Mouse (Mus musculus) frontal cortex, postnatal 36 days (tissue): ENCODE measurements around the gene C130050O18Rik.

ENCODE experiments used
- DNase-seq, 2 experiments: peaks; one replicate each; pipeline ENCODE4 v3.0.0; 2022; ENCODE audit warnings: low spot score in 2 of 2

C130050O18Rik gene

DNA sequence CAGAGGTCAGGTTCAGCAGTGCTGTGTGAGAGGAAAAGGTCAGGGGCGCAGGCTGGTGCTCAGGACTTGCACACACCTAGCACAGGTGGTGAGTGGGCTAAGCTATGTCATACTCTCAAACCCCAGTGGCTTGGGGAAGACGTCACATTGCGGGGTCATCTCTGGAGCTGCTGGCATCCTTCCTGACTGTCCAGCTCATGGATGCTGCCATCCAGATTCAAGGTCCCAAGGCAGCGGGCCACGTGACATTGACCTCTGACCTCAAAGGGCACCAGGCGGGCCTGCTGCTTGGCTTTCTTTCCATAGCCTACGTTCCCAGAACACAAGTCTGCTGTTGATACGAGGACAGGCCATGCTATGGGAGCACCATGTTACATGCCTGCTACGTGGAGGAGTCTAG is 21.9 kb downstream of the C130050O18Rik start:
- no peak for DNase-seq

DNA sequence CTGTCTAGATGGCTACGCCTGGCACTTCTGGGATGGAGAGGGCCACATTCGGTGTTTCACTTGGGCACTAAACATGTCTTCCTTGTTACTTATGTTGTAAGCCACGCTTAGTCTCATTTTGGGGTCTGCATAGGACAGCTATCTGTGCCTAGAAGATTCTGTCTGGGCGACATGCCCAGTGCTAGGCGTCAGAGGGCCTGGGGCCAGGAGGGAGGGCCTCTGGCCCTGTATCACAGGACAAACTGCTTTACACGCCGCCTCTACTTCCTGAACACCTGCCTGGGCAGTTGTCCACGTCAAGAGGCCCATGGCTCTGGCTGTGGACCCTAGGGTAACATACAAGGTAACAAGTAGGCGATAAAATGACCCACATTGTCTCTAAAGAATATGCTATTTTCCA is 22.9 kb downstream of the C130050O18Rik start:
- DNase-seq, result no peak

DNA sequence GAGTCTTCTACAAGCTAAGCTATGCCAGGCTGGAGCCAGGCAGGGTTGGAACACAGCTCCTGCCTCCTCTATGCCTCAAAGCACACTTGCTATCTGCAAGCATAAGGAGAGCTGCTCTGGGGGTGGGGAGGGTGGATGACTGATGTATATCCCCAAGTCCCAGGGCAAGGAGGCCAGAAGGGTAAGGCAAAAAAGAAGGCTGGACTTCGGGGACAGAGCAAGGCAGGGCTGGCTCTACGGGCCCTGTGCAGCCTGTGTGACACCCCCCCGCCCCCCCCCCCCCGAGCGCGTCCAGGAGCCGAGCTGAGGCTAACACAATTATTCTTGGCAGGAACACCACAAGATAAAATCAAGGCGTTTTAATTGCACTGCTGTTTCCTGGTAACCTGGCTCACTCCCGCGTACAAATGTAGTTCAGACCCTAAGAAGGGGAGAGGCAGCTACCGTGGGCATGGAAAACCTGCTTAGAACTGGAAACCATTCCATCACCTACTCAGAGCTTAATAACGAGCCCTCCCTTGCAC is 24.8 kb downstream of the C130050O18Rik start:
- DNase-seq, result no peak

DNA sequence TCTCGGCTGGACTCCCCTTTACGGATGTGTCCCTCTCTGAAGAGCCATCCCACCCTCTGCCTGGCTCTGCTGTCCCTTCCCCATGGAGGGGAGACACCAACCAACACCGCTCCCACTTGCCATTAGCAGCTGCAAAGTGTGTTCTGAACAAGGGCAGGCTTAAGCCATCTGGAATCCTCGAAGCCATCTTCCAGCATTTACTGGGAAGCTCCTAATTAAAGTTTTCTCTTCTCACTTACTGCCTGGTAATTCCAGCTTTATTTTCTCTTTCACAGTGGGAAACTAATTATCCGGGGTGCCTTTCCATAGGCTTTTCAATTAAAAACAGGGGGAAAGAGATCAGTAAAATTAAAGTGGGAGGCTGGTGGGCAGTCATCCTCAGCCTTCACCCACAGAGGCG is 27.3 kb downstream of the C130050O18Rik start:
- no peak for DNase-seq

DNA sequence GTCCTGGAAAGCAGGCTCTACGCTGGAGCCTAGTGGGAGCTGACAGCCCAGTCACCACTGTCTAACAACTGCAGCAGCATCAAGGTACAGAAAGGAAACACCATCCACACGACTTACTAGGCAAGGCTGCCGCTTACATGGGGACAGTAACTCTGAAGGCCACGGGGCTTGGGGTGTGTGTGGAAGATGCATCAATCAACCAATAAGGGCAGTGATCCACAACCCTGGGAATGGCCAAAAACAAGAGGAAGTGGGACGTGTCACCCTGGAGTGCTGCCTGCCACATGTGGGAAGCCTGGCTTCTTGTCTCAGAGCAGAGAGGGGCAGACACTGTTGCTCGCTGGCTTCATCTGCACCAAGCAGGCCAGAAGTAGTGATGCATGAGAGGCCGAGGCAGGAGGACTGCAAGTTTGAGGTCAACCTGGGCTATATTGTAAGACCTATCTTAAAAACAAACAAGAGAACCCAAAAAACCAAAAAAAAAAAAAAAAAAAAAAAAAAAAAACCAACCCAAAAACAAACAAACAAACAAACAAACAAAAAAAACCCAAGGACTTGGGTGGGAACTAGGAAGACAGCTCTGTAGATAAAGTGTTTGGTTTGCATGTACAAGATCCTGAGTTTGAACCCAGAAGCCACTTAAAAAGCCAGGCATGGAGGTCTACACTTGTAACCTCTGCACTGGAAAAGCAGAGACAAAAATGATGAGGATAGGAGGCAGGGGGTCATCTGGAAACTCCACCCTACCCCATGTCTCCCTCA is 27.8 kb downstream of the C130050O18Rik start:
- no peak for DNase-seq

DNA sequence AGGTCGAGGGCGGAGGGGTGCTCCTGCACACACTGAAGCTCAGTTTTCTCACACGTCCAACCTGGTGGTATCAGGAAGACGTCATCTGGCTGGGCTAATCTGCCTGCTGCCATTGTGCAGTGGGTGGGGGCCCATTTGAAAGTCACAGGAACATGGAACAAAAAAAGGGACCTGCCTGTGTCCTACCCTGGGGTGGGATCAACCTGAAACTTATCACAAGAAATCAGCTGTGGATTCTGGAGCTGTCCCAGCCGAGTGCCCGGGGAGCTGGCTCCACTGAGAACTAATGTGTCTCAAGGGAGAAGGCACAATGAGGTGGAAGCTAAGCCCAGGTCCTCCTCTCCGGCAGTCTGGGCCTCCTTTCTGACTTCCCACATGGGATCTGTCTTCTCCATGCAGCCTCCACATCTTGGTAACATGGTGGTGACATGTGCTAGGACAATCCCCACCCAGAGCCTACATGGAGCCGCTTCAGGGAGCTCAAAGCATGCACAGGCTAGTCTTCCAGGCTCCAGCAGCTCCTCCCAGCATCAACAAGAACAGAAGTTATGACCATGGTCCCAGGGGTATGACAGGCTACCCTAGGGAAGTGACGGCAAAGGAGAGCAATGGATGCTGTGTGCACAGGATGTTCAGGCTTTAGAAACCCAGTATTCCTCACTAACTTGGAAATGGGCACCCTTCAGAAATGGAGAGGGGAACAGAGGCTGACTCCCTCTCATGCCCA is 28.9 kb downstream of the C130050O18Rik start:
- DNase-seq, result no peak

DNA sequence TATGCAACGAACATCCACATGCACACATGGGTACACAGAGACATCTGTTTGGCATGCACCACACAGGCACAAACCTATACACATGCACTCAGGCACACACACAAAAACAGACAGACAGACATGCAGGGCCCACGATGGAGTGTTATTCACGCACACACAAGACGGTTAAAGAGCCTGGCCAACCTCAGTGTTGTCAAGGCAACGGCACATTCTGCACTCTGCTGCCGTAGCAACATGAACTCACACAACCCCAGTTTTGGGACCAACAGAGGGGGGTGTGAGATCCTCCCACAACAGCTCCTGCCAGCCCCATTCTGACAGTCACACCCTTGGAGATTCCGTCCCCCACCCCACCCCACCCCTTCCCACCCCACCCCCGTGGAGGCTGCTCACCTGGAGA is 29.9 kb downstream of the C130050O18Rik start:
- DNase-seq, result peak; percentile 72 to 82

DNA sequence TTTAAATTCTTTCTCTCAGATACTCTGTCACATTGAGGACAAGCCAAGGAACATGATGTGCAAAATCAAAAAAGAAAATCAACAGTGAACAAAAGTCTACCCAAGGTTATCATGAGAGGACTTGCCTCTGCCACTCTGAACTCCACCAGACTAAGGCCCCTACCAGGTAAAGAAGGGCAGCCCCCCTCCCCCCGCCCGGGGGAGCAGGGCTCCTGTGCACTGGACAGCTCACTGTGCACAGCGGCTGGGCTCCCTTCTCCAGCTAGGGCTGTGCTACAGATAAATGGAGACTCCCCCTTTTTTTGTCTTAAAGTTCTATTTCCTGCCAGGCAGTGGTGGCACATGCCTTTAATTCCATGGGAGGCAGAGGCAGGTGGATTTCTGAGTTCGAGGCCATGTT is 32.7 kb downstream of the C130050O18Rik start:
- no peak for DNase-seq

DNA sequence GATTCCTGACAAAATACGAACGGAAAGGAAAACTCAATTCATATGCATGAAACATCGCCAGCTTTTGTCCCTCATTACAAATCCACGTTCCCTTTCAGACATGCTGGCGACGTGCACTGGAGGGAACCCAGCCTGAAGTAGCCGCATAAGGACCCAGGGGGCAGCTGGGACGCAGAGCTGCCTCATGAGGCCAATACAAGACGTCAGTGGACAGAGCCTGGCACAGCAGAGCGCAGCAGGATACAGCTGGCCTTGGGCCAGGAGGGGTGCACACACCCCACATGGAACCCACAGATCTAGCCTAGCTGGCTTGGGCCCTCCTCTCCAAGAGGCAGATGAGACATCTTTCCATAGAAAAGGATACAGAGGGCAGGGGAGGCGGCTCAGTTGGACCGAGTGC is 33.4 kb downstream of the C130050O18Rik start:
- DNase-seq, result no peak

DNA sequence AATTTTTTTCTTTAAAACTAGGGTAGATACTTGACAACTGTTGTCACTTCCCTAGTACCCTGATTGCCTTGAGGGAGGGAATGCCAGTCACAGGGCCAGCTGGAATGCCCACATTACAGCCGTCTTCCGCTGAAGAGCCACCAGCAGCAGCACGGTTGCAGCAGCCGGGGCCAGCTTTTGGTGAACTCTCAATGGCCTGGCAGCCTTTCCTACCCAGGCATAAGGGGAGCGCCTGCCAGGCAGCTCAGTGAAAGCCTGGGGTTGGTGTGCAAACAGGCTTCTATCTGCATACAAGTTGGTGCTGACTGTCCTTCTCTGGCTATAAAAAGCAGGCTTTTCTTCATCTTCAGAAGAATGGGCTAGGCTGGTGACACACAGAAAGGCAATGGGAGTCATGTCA is 35.4 kb downstream of the C130050O18Rik start:
- no peak for DNase-seq

DNA sequence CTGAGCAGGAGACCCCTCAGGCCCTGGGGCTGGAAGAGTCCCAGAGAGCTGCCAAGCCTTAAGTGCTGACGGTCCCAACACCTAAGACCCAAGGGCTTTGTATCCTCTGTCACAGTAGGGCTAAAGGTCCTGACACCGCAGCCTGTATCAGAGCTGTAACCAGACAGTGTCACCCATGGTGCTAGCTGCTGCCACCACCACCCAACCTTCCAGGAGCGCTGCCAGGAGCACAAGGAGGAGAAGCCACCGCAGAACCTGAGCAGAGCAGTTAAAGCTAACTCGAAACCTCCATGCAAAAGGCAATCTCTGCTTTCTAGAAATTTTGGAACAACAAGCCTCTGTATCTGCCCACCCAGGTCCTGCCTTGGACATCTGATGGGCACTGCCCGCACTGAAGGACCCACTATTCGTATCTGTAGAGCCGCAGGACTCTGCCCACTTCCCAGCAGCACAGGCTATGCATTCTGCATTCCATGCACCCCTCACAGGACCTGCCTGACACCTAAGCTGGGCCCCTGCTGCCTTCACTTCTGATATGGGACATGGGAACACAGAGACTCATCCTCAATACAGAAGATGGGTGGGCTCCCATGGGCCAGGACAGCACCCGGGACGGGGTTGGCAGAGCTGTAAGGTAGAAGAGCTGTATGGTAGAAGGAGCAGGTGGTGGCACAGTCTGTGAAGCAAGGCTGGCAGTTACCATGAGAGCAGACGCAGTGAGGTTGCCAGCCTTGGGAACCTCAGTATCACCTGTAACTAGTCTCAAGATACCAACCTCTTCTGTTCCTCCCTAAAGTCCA is 36.0 kb downstream of the C130050O18Rik start:
- no peak for DNase-seq

DNA sequence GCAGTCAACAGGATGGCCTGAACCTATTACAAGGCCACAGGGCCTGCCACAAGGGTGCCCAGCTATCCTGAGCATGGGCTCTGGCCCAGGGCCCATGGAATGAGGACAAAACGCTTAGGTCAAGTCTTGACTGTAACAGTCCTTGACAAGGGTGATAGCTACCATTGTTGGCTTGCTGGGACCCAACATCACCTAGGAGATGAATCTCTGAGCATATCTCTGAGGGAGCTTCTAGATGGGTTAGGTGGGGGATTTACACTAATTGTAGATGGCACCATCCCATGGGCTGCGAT is 36.6 kb downstream of the C130050O18Rik start:
- no peak for DNase-seq

DNA sequence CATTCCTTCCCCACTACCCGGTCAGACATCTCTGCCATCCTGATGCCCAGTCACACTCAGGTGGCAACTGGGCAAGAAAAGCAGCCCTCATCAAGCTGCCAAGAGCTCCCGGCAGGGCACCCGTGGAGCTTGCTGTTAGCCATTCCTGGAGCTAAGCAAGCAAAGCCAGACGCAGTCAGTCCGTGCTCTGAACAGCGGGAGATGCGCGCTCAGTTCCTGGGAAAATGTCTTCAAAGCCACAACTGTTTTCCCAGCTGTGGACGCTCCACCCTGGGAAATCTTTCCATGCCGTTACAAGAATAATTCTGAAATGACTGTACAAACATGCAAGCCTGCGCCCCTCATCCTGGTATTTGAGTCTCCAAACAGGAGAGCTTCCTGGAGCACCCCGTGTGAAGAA is 37.3 kb downstream of the C130050O18Rik start:
- DNase-seq, result no peak

DNA sequence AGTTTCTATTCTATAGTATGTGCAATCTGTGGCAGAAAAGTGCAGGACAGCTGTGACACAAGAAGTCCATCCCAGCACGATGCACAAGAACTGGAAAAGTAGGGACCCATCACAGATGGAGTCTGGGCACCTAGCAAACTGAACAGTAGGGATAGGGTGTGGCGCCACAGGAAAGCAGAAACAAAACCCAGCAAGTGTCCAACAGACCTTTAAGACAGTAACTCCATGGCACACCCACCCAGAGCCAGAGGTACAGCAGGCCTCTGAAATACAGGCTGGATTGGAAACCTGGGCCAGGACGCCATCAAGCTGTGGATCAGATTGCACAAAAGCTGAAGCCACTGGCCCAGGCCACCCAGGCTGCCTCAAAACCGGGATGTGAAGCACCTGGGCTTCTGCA is 37.9 kb downstream of the C130050O18Rik start:
- no peak for DNase-seq

DNA sequence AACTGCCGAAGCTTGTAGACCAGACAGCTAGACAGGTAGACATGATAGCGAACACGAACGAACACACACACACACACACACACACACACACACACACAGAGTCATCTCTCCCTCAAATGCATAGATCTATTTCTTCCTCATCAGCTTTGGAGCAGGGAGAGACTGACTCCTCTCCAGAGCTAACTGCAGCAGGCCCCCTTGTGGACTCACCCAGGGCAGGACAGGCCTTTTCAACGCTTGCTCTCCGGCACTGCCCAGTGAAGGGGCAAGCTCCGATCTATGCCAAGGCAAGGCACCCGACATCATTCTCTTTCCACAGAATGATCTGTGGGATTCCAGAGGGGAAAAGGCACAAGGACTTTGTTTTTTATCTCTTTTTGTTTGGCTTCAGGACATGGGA is 40.2 kb downstream of the C130050O18Rik start:
- no peak for DNase-seq

DNA sequence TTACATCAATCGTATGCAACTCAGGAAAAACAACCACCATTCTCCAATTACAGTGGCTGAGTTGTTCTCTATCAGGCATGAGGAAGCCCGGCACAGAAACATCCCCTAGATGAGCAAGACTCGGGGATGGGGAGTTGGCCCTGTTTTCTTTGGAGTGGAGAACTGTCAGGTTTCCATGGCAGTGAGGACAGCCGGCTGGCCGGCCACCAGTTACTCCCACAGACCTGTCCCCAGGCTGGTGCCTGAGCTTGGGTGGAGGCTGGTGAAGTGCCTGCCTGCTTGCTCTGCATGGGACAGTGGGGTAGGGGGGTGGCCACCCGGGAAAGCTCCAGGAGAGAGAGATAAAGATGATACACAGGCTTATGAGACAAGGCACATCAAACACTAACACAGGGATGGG is 42.9 kb downstream of the C130050O18Rik start:
- DNase-seq, result no peak

DNA sequence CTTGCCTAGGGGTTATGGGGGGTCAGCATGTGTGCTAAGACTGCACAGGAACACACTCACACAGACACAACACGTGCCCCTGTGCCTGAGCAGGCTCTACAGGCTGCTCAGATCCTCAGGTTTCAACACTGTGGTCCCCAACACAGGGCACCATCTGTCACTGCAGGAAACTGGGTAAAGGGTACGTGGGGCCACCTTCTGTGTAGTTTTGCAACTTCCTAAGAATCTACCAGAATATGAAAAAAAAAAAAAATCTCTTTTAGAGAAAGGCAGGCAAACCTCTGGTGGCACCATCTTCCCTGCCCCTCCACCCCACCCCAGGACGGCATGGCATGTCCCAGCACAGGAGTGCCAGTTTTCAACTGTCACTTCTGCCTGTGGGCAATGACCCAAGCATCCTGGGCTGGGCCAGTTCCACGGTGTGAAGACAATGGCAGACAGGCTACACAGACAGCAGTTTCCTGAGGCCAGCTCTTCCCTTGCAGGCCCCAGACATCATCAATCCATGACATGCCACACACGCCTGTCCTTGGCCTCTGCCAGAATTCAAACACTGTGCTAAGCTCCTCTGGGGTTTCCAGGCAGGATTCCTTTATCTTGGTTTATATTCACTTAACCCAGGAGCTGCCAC is 44.2 kb downstream of the C130050O18Rik start:
- no peak for DNase-seq

DNA sequence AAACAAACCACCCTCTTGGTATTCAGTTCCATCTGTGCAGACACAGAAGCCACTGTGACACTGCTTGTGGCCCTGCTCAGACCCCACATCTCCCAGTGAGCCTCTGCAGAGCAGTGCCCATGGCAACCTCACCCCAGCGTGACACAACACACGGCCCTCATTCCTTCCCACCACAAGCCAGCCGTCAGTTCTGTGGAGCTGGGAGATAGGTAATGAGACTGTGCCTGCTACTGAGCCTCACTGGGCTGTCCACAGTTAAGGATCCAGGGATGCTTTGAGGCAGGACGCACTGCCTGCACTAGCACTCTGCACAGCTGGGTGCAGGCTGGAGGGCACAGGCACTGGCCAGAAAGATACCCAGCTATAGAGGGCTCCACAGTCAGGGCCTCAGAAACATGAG is 44.8 kb downstream of the C130050O18Rik start:
- no peak for DNase-seq

DNA sequence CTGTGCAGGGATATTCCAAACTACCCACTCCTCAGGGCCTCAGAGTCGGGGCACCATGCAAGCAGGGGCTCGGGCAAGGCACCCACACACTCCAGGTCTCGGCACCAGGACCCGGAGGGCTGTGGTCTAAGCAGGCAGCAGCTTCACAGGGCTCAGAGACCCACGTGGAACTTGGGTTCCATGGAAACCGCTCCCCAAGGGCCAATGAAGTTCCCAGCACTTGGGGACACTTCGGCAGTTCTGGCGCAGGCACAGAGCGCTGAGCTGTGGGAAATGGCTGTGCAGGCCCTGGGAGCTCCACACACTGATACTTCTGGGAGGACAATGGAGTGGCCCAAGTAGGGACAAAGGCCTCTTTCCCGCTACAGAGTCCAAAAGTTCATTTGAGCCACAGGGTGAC is 48.0 kb downstream of the C130050O18Rik start:
- DNase-seq, result no peak

DNA sequence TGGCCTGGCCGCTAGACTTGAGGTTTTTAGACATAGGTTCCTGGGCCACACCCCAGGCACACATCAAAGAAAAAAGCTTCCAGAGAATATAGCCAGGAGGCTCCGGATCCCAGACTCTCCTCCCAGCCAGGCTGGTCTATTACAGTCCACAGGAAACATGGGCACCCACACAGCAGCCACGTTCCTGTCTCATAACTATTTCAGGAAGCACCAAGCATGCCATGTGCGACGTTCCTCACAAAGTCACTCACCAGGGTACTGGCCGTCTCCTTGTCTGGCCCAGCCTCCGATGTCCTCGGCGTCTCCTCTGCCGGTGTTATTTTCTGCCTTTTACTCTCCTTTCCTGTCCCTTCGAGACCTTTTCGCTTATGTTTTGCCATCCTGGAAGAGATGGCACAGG is 50.1 kb downstream of the C130050O18Rik start:
- peak in 1 of 2 experiments; percentile 71 for DNase-seq

DNA sequence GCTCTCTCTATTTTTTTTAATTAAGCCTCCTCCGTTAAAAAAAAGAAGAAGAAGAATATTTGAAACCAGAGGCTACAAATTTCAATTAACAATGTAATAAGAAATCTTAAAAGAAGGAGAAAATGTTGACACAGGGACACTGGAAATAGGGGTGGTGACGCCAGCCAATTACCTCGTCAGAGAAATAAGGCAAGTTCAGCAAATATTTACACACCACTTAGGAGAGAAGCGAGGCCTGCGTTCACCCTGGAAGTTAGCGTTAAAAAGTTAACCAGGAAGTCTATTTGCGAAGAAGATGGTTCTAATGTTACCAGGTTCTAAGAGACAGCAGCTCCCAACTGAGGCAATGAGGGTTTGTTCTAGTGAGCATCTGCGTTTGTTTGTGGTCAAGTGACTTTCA is 52.2 kb downstream of the C130050O18Rik start:
- DNase-seq, result no peak

DNA sequence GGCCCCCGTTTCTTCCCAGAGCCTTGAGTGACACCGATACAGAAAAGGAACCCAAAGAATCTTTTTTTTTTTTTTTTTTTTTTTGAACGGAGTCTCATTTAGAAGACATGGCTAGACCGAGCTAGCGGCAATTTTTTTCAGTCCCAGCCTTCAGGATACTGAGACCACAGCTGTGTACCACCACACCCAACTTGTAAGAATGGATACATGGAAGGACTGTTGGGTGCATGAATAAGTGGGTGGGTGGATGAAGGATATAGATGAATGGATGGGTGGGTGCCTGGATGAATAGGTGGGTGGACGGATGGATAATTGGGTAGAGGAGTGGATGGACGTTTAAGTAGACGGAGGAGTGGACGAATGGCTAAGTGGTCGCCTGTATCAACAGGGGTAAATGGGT is 54.9 kb downstream of the C130050O18Rik start:
- no peak for DNase-seq
